Mouse (Mus musculus) MEL (cell line): ENCODE data around the gene Fosl1.

Experiments
- BHLHE40 ChIP-seq: IDR thresholded peaks from 2 replicates; pipeline ENCODE4 v1.6.1; 2012; ENCODE audit warnings: low read depth, mild to moderate bottlenecking, inconsistent platforms, low read length, improper control_type of control experiment, borderline replicate concordance
- CTCF ChIP-seq, 3 experiments: IDR thresholded peaks in 2 of 3; conservative IDR thresholded peaks in 1 of 3; 2 replicates each; pipeline ENCODE4 v1.5.1; 2011 to 2012; ENCODE audit warnings: low read length in 3 of 3, low read depth in 2 of 3, mild to moderate bottlenecking in 2 of 3, improper control_type of control experiment in 1 of 3, inconsistent platforms in 1 of 3, mixed read lengths in 1 of 3, moderate library complexity in 1 of 3; ENCODE audit not compliant: control insufficient read depth in 1 of 3, insufficient read depth in 1 of 3, poor library complexity in 1 of 3, severe bottlenecking in 1 of 3
- JUND ChIP-seq: IDR thresholded peaks from 2 replicates; pipeline ENCODE4 v1.6.1; 2011; ENCODE audit warnings: low read depth, mild to moderate bottlenecking, improper control_type of control experiment, low read length
- MEF2A ChIP-seq: IDR thresholded peaks from 2 replicates; pipeline ENCODE4 v1.6.1; 2014; ENCODE audit warnings: low read depth, mild to moderate bottlenecking, inconsistent platforms, low read length, improper control_type of control experiment; ENCODE audit not compliant: poor library complexity, insufficient replicate concordance, severe bottlenecking; ENCODE audit errors: extremely low read depth
- POLR2A ChIP-seq, 2 experiments: IDR thresholded peaks; 2 replicates each; pipeline ENCODE4 v1.6.1; 2011 to 2012; ENCODE audit warnings: low read length in 2 of 2, mild to moderate bottlenecking in 2 of 2, control low read depth in 1 of 2, improper control_type of control experiment in 1 of 2, low read depth in 1 of 2, moderate library complexity in 1 of 2; ENCODE audit not compliant: control insufficient read depth in 1 of 2, insufficient read depth in 1 of 2, poor library complexity in 1 of 2
- RCOR1 ChIP-seq: IDR thresholded peaks from 2 replicates; pipeline ENCODE4 v1.6.1; 2012; ENCODE audit warnings: low read depth, mild to moderate bottlenecking, inconsistent platforms, low read length, improper control_type of control experiment
- UBTF ChIP-seq: IDR thresholded peaks from 2 replicates; pipeline ENCODE4 v1.6.1; 2012; ENCODE audit warnings: low read depth, mild to moderate bottlenecking, inconsistent platforms, low read length, improper control_type of control experiment, moderate library complexity, borderline replicate concordance; ENCODE audit not compliant: insufficient read depth
- USF1 ChIP-seq: IDR thresholded peaks from 2 replicates; pipeline ENCODE4 v1.6.1; 2014; ENCODE audit warnings: low read depth, mild to moderate bottlenecking, inconsistent platforms, low read length, improper control_type of control experiment, moderate library complexity
- ZMIZ1 ChIP-seq: IDR thresholded peaks from 2 replicates; pipeline ENCODE4 v1.6.1; 2012; ENCODE audit warnings: low read depth, mild to moderate bottlenecking, inconsistent platforms, low read length, improper control_type of control experiment, moderate library complexity

GRCm38 (mm10) chr19:5418750-5419466 is 28.4 kb upstream of the Fosl1 start:
- no peak for TF ChIP-seq JUND
- TF ChIP-seq RCOR1 = no peak
- no peak for TF ChIP-seq USF1
- TF ChIP-seq MEF2A = no peak
- no peak for TF ChIP-seq BHLHE40
- no peak for TF ChIP-seq ZMIZ1
- TF ChIP-seq POLR2A (IDR thresholded peaks at IDR 0.05; ENCODE audit: control insufficient read depth in 1 of 2, insufficient read depth in 1 of 2, low read depth in 1 of 2, low read length in 2 of 2, poor library complexity in 1 of 2) = no peak
- TF ChIP-seq CTCF (IDR thresholded peaks at IDR 0.05 in 2 of 3, conservative IDR thresholded peaks at IDR 0.05 in 1 of 3; ENCODE audit: control insufficient read depth in 1 of 3, insufficient read depth in 1 of 3, low read depth in 2 of 3, low read length in 3 of 3, poor library complexity in 1 of 3, severe bottlenecking in 1 of 3) = no peak
- TF ChIP-seq UBTF = no peak
